Comparison of ENCODE assay signal across 21 mouse cellular contexts in the genomic region with DNA sequence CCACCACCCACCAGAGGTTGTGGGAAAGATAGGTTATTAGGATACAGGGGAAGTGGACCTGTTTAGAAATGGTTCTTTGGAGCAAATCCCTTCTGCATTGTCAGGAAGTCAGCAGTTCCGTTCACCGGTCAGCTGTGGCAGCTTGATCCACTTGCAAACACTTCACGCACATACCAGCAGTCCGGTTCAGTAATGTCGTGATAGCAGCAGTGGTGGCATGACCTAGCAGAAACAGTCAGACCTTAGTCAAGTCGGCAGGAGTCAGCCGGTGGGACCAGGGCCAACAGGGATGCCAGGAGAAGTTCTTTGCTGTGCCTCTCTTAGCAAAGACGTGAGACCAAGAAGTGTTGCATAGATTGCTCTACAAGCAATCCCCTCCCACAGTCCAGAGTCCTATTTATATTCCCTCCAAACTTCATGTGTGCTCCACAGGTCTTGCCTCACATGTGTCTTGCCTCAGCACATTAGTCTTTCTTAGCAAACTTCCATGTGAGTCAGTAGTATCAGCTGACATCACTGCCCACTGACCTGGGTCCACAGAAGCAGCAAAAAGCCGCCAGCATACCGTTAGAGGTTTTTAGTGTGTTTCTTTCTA. TPM values are rescaled to one million over a fixed set of nuclear protein-coding genes. Genes with fewer than 3 reads are reported as not detected.
DNase-seq lines count a peak whose midpoint lies in the region; ATAC-seq and TF ChIP-seq lines count a peak whose summit lies in the region.
"Had no signal": no experiment of that assay in that cellular context is flagged by ENCODE, and none has a peak within 500 bp of the region (broad histone marks: within the 10 kb centered on the region; RNA-seq: fewer than 3 reads in every experiment).

No protein-coding gene starts in this region.

- WGBS in heart, embryonic 16.5 days = 33% methylated on average over 10 of the region's 10 CpGs
- 30% methylated on average over 10 of the region's 10 CpGs for WGBS in lung, adult 2 months

- H3K9me3 ChIP-seq in heart, embryonic 16.5 days (replicated peaks; ENCODE audit: control insufficient read depth, low read length) = no peaks in the 10 kb centered on the region
- H3K9me3 ChIP-seq: hindbrain, embryonic 15.5 days; limb, embryonic 10.5 days; midbrain, embryonic 15.5 days; neural tube, embryonic 12.5 days had no signal

- H3K4me3 ChIP-seq in heart, embryonic 16.5 days (ENCODE audit: low read length) = no peak overlapping the region
- H3K4me3 ChIP-seq in lung, adult 2 months (replicated peaks; ENCODE audit: extremely low read depth, low read depth, low read length) = no peak overlapping the region
- H3K4me3 ChIP-seq: gastrocnemius, adult 2 months; hindbrain, embryonic 15.5 days; limb, embryonic 10.5 days; midbrain, embryonic 15.5 days; neural tube, embryonic 12.5 days had no signal

- TF ChIP-seq POLR2A in lung, adult 2 months (IDR thresholded peaks at IDR 0.05; ENCODE audit: borderline replicate concordance, extremely low read depth, low read depth, low read length) = no peak

- intact Hi-C loops in heart, postnatal 25 days (cut with DNase I) = no loop called here

- peaks cover 16% of the 10 kb centered on the region for H3K4me1 ChIP-seq in heart, embryonic 16.5 days (ENCODE audit: control insufficient read depth, insufficient read depth, low read length)
- H3K4me1 ChIP-seq in lung, adult 2 months (ENCODE audit: control insufficient read depth, insufficient read depth, low read length) = no peaks in the 10 kb centered on the region
- H3K4me1 ChIP-seq: limb, embryonic 10.5 days had no signal

- TF ChIP-seq CTCF in lung, adult 2 months (IDR thresholded peaks at IDR 0.05; ENCODE audit: insufficient read depth, low read length) = no peak

- ATAC-seq in heart, embryonic 16.5 days (replicated peaks; ENCODE audit: extremely low read depth, insufficient read depth, low FRiP score) = peak; percentile 61; the same call in 1 of the 2 replicates
- ATAC-seq in megakaryocyte-erythroid progenitor cell, adult 5-6 weeks (replicated peaks; ENCODE audit: low FRiP score, low TSS enrichment, poor library complexity, severe bottlenecking) = 0 out of 2 replicates have a peak, but pooled peaks have one; percentile 28
- ATAC-seq: forebrain, embryonic 14.5 days; midbrain, embryonic 15.5 days had no signal

- H3K4me2 ChIP-seq in heart, embryonic 16.5 days (ENCODE audit: low read depth, low read length) = no peak overlapping the region
- H3K4me2 ChIP-seq: hindbrain, embryonic 15.5 days; midbrain, embryonic 15.5 days; neural tube, embryonic 12.5 days had no signal

- no peaks in the 10 kb centered on the region for H3K36me3 ChIP-seq in heart, embryonic 16.5 days (ENCODE audit: control insufficient read depth, insufficient read depth)
- H3K36me3 ChIP-seq: hindbrain, embryonic 15.5 days; limb, embryonic 10.5 days; midbrain, embryonic 15.5 days; neural tube, embryonic 12.5 days had no signal

- H3K27me3 ChIP-seq in heart, embryonic 16.5 days (ENCODE audit: control insufficient read depth, insufficient read depth, low read length) = no peaks in the 10 kb centered on the region
- H3K27me3 ChIP-seq: hindbrain, embryonic 15.5 days; neural tube, embryonic 12.5 days had no signal

- H3K27ac ChIP-seq in heart, embryonic 16.5 days (ENCODE audit: low read length) = no peak overlapping the region
- H3K27ac ChIP-seq: gastrocnemius, adult 2 months; hindbrain, embryonic 15.5 days; kidney, postnatal 0 days; limb, embryonic 10.5 days; midbrain, embryonic 15.5 days; neural tube, embryonic 12.5 days had no signal

- H3K9ac ChIP-seq in heart, embryonic 16.5 days (ENCODE audit: low read length) = no peak overlapping the region
- H3K9ac ChIP-seq: hindbrain, embryonic 15.5 days; midbrain, embryonic 15.5 days; neural tube, embryonic 12.5 days had no signal

- peak; percentile 17 for DNase-seq in adrenal gland, adult 2 months
- DNase-seq in adrenal gland, postnatal 4 days (ENCODE audit: low spot score in 2 of 2) = no peak
- DNase-seq in heart, postnatal 25 days (ENCODE audit: low spot score) = no peak
- peak; percentile 21 for DNase-seq in lung, postnatal 10 days
- DNase-seq in lung, adult 2 months = no peak
- DNase-seq in embryo, embryonic 10 days (ENCODE audit: low spot score) = no peak
- DNase-seq: cerebellum, adult 2 months; cerebellum, postnatal 25 days; gastrocnemius, adult 2 months; heart, postnatal 10 days; kidney, adult 2 months; liver; thymus, postnatal 25 days had no signal

RNA-seq across cellular contexts. Expression of a gene that starts 14.3 kb away (rescaled TPM):
- total RNA-seq in adrenal gland, adult 2 months (2021) = 1 to 10 TPM; 1.6 to 2.6 TPM
- polyA plus RNA-seq in adrenal gland, adult 2 months (2012; rRNA removed) = 0.11 and 0.62 TPM in 2 replicates
- total RNA-seq in adrenal gland, postnatal 4 days (2021) = 1 to 10 TPM; 4.5 to 4.8 TPM
- polyA plus RNA-seq in heart, embryonic 16.5 days (2015; fragmentation: Nextera tagmentation; extraction: Ambion mirVana) = 3.3 and 4.6 TPM in 2 replicates
- total RNA-seq in heart, postnatal 25 days (2021) = 1 to 10 TPM; 1.6 to 1.8 TPM
- polyA plus RNA-seq in lung, adult 2 months (2012; rRNA removed) = 0.40 and 0.57 TPM in 2 replicates
- total RNA-seq in megakaryocyte-erythroid progenitor cell, adult 5-6 weeks (2014; fragmentation: Nextera tagmentation) = 1.8 and 7.6 TPM in 2 replicates
- 1.6 and 1.8 TPM in 2 replicates for total RNA-seq in megakaryocyte-erythroid progenitor cell, adult 5-6 weeks (2017)

Comparison
In these comparisons a context has a peak if more than half of its experiments do, and no peak if none do; other contexts are left out.
1. DNase-seq: peak in adrenal gland, adult 2 months (single experiment) and lung, postnatal 10 days (single experiment); none in adrenal gland, postnatal 4 days (0 of 2), heart, postnatal 25 days (single experiment), lung, adult 2 months (single experiment) and embryo, embryonic 10 days (single experiment).